Mouse (Mus musculus): ENCODE measurements around the gene Foxc1. TPM values are rescaled to one million over a fixed set of nuclear protein-coding genes. Genes with fewer than 3 reads are reported as not detected.

Foxc1 gene
- total and polyA plus RNA-seq, 3 experiments: 0.01 TPM; not detected in 2

DNA sequence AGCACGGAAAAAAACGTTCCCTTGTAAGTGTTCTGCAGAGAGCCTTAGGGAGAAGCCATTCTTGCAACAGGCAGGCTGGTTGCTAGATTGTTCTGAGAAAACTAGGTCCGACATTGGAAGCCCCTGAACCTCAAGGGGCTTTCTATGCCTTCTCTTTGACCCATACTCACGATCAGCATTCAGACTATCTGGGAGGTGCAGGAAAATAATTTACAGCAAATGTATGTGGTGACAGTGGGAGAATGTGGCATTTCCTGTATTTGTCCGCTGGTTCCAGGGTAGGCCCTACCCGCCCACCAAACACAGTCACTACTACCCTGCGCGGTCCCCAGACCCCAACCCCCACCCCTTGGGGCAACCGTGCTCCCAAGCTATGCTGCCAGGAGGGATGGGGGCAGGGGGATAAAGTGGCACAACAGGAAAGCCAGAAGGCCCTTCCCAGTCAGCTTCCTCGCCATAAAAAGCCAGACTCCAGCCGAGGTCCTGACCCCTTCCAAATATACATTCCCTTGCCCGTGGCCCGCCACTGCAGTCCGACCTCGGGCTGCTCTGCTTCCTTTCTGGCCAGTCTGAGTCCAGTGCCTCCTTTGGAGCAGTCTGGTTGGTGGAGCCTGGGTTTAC, 9.1 kb downstream of the Foxc1 start:
- Histone ChIP-seq H3K4me3 (ENCODE audit: control insufficient read depth in 1 of 2, insufficient read depth in 1 of 2, low read depth in 2 of 2, low read length in 2 of 2) (no peak overlapping the region), H3K9ac (ENCODE audit: control insufficient read depth, low read depth, low read length, poor library complexity, severe bottlenecking) (no peak overlapping the region), H3K4me1 (ENCODE audit: control insufficient read depth in 1 of 2, insufficient read depth in 2 of 2, low read length in 2 of 2) (no peaks in the 10 kb centered on the region), H3K9me3 (replicated peaks; ENCODE audit: insufficient read depth, low read length) (no peaks in the 10 kb centered on the region), H3K36me3 (ENCODE audit: control insufficient read depth in 1 of 2, insufficient read depth in 2 of 2, low read length in 2 of 2) (no peaks in the 10 kb centered on the region), H3K27me3 (ENCODE audit: control insufficient read depth in 1 of 2, insufficient read depth in 2 of 2, low read length in 2 of 2) (no peaks in the 10 kb centered on the region), H3K79me2 (ENCODE audit: control insufficient read depth, insufficient read depth, low read length, poor library complexity) (no peaks in the 10 kb centered on the region), H3K27ac (ENCODE audit: control insufficient read depth, low read depth, low read length) (no peak overlapping the region)
- DNase-seq (ENCODE audit: low read depth, low spot score): no peak
- no peak for TF ChIP-seq MAZ (IDR thresholded peaks at IDR 0.05; ENCODE audit: low read depth, low read length)
- no peak for TF ChIP-seq SIN3A (IDR thresholded peaks at IDR 0.05; ENCODE audit: low read length)
- TF ChIP-seq NELFE (IDR thresholded peaks at IDR 0.05; ENCODE audit: low read depth, low read length): no peak
- no peak for TF ChIP-seq UBTF (IDR thresholded peaks at IDR 0.05; ENCODE audit: borderline replicate concordance, insufficient read depth, low read depth, low read length)
- no peak for TF ChIP-seq EP300 (IDR thresholded peaks at IDR 0.05; ENCODE audit: low read depth in 1 of 2, low read length in 2 of 2)
- no peak for TF ChIP-seq POLR2A (IDR thresholded peaks at IDR 0.05; ENCODE audit: control insufficient read depth in 1 of 2, insufficient read depth in 1 of 2, low read depth in 1 of 2, low read length in 2 of 2, poor library complexity in 1 of 2)
- TF ChIP-seq CTCF (IDR thresholded peaks at IDR 0.05 in 2 of 3, conservative IDR thresholded peaks at IDR 0.05 in 1 of 3; ENCODE audit: control insufficient read depth in 1 of 3, insufficient read depth in 1 of 3, low read depth in 2 of 3, low read length in 3 of 3, poor library complexity in 1 of 3, severe bottlenecking in 1 of 3): no peak
- TF ChIP-seq RAD21 (IDR thresholded peaks at IDR 0.05; ENCODE audit: low read depth, low read length): no peak
- TF ChIP-seq MAX (IDR thresholded peaks at IDR 0.05; ENCODE audit: low read length): no peak
- TF ChIP-seq GABPA (IDR thresholded peaks at IDR 0.05; ENCODE audit: low read depth, low read length): no peak
- no peak for TF ChIP-seq BHLHE40 (IDR thresholded peaks at IDR 0.05; ENCODE audit: borderline replicate concordance, low read depth, low read length)
- TF ChIP-seq HCFC1 (IDR thresholded peaks at IDR 0.05; ENCODE audit: low read depth, low read length): no peak
- no peak for TF ChIP-seq GATA1 (IDR thresholded peaks at IDR 0.05; ENCODE audit: low read depth, low read length)
- no peak for TF ChIP-seq MYC (IDR thresholded peaks at IDR 0.05; ENCODE audit: low read depth, low read length)

DNA sequence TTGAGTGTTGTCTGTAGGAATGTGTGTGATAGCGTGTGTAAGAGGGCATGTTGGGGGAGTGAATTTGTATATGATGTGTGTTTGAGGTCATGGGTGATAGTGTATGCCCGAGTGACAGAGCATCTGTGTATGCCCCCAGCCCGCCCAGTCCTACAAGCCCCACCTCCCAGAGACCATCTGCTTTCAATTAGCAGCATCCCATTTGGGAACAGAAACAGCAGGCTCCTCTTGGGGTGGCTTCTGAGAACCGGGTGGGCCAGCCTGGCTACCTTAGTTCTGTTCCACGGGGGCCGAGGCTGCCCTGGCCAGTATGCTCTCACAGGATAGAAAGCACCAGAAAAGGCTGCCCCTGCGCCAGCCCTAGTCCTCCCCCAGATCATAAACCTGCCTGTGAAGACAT, 11.9 kb downstream of the Foxc1 start:
- H3K36me3 ChIP-seq (ENCODE audit: control insufficient read depth in 1 of 2, insufficient read depth in 2 of 2, low read length in 2 of 2): no peaks in the 10 kb centered on the region
- no peaks in the 10 kb centered on the region for H3K9me3 ChIP-seq (replicated peaks; ENCODE audit: insufficient read depth, low read length)
- no peak overlapping the region for H3K4me3 ChIP-seq (ENCODE audit: control insufficient read depth in 1 of 2, insufficient read depth in 1 of 2, low read depth in 2 of 2, low read length in 2 of 2)
- no peak for DNase-seq (ENCODE audit: low read depth, low spot score)
- H3K9ac ChIP-seq (ENCODE audit: control insufficient read depth, low read depth, low read length, poor library complexity, severe bottlenecking): no peak overlapping the region
- H3K27ac ChIP-seq (ENCODE audit: control insufficient read depth, low read depth, low read length): no peak overlapping the region
- no peaks in the 10 kb centered on the region for H3K27me3 ChIP-seq (ENCODE audit: control insufficient read depth in 1 of 2, insufficient read depth in 2 of 2, low read length in 2 of 2)
- H3K79me2 ChIP-seq (ENCODE audit: control insufficient read depth, insufficient read depth, low read length, poor library complexity): no peaks in the 10 kb centered on the region
- no peak for TF ChIP-seq SMC3 (IDR thresholded peaks at IDR 0.05; ENCODE audit: low read depth, low read length)
- no peak for TF ChIP-seq ZMIZ1 (IDR thresholded peaks at IDR 0.05; ENCODE audit: low read depth, low read length)
- no peak for TF ChIP-seq GABPA (IDR thresholded peaks at IDR 0.05; ENCODE audit: low read depth, low read length)
- no peak for TF ChIP-seq SIN3A (IDR thresholded peaks at IDR 0.05; ENCODE audit: low read length)
- no peak for TF ChIP-seq MEF2A (IDR thresholded peaks at IDR 0.05; ENCODE audit: extremely low read depth, insufficient replicate concordance, low read depth, low read length, poor library complexity, severe bottlenecking)
- no peak for TF ChIP-seq HCFC1 (IDR thresholded peaks at IDR 0.05; ENCODE audit: low read depth, low read length)
- no peak for TF ChIP-seq MAFK (IDR thresholded peaks at IDR 0.05; ENCODE audit: borderline replicate concordance, low read depth, low read length)
- no peak for TF ChIP-seq JUND (IDR thresholded peaks at IDR 0.05; ENCODE audit: low read depth, low read length)
- TF ChIP-seq EP300 (IDR thresholded peaks at IDR 0.05; ENCODE audit: low read depth in 1 of 2, low read length in 2 of 2): no peak
- TF ChIP-seq ETS1 (IDR thresholded peaks at IDR 0.05; ENCODE audit: low read depth, low read length): no peak
- TF ChIP-seq RAD21 (IDR thresholded peaks at IDR 0.05; ENCODE audit: low read depth, low read length): no peak
- no peak for TF ChIP-seq E2F4 (IDR thresholded peaks at IDR 0.05; ENCODE audit: borderline replicate concordance, low read depth, low read length)
- TF ChIP-seq POLR2AphosphoS2 (IDR thresholded peaks at IDR 0.05; ENCODE audit: low read length): no peak
- TF ChIP-seq CHD1 (IDR thresholded peaks at IDR 0.05; ENCODE audit: low read depth, low read length): no peak
- no peak for TF ChIP-seq POLR2AphosphoS5 (IDR thresholded peaks at IDR 0.05; ENCODE audit: borderline replicate concordance, low read depth, low read length)
- no peak for TF ChIP-seq KAT2A (conservative IDR thresholded peaks at IDR 0.05; ENCODE audit: low read depth, low read length)
- TF ChIP-seq MXI1 (IDR thresholded peaks at IDR 0.05; ENCODE audit: low read depth, low read length): no peak
- no peaks in the 10 kb centered on the region for H3K4me1 ChIP-seq (ENCODE audit: control insufficient read depth in 1 of 2, insufficient read depth in 2 of 2, low read length in 2 of 2)
